Mouse (Mus musculus): ENCODE results near the gene Vps13a. TPM values are rescaled to one million over a fixed set of nuclear protein-coding genes. Genes with fewer than 3 reads are reported as not detected.
"Not testable (repeated sequence)": the region's sequence is repeated elsewhere in the genome, so short reads cannot be mapped to it uniquely, and the experiment has no call there.

Gene Vps13a
- total RNA-seq (2022), result 10 to 100 TPM; 30.8 to 42.7 (median 40.3) TPM

DNA sequence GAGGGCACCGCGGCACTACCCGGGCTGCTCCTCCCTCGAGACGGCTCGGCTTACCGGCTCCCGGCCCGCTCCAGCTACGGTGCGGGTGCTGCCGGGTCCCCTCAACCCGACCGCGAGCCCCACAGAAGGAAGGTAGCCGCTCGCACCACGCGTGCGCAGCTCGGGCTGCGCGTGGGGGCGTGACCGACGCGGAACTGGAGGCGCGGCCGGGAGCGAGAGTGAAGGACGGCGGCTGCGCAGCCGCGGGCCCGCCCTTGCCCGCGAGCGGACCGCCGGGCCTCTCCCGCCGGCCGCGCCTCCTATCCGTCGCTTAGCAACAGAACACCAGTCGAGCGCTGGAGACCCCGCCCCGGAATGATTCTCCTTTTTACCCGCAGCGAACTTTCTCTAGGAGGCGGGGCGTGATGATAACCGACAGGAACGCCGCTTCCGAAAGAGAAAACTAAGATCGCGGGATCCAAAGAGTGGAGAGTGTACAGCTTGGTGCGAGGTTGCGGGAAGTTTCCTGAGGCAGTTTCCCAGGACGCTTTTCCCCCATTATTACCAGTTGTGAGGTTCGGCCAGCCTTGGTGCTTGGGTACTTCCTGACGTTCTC lies at the start of gene Vps13a:
Gene Vps13a (minus strand): TSS at position 144 of the 595 bp plus-strand sequence.
- DNase-seq (ENCODE audit: low spot score), result peak; percentile 89

GRCm38 (mm10) chr19:16827657-16828056 lies 46.9 kb upstream of the Vps13a start:
- DNase-seq (ENCODE audit: low spot score), result no peak

GRCm38 (mm10) chr19:16825228-16825627 lies 44.5 kb upstream of the Vps13a start:
- DNase-seq (ENCODE audit: low spot score), result no peak

- no peak for DNase-seq (ENCODE audit: low spot score)
Observed at GRCm38 (mm10) chr19:16814848-16815247, 34.1 kb upstream of the Vps13a start.

- no peak for DNase-seq (ENCODE audit: low spot score)
Observed at GRCm38 (mm10) chr19:16813306-16813705, 32.6 kb upstream of the Vps13a start.

- DNase-seq (ENCODE audit: low spot score), result no peak
Observed at GRCm38 (mm10) chr19:16812072-16812608, 31.4 kb upstream of the Vps13a start.

DNA sequence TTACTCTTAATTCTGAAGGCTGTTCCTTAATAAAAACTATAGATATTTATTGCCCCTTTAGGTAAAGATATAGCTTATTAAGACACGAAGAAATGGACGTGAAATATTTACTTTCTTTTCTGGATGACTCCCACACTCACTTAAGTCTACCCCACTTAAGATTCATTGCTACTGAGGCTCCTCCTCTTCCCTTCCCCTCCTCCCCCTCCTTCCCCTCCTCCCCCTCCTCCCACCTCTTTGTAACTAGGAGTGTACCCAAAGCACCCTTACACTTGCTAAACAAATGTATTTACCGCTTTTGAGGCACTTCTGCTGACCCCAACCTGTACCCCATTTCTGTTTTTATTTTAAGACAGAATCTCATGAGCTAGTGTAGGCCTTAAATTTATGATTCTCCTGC lies 24.4 kb upstream of the Vps13a start:
- no peak for DNase-seq (ENCODE audit: low spot score)

- no peak for DNase-seq (ENCODE audit: low spot score)
Observed at GRCm38 (mm10) chr19:16804578-16804977, 23.8 kb upstream of the Vps13a start.

DNA sequence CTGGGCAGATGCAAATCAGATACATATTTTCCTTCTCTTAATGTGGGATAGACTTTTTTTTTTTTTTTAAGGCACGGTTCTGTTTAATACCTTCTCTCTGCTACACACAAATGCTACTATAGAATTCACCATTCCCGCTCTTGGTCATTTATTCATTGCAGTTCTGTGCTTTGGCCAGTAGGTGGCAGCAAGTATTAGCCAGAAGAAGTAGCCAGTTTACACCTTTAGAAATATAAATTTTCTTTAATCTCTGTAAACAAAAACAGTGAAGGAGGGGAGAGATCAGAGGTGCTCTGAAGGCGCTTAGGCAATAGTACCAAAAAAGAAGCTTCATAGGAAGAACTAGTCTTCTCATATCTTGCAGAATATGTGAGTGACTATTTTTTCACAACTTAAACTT lies 22.0 kb upstream of the Vps13a start:
- DNase-seq (ENCODE audit: low spot score), result peak; percentile 36

DNA sequence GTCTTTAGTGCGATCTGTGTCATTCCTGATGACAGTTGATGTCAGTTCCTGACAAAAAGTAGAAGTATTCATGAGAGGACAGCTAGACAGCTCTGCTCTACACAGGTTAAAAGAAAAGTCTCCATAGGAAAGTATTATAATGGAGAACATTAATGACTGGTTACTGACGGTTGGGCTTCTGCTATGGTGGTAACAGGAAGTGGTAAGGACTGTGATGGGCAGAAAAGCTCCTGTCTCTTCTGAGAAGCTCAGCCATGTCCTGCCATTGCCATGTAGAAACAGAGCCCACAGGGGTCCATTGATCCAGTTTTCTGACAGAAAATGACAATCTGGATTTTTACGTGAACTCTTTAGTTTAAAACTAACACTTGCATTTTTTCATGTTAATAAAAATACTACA lies 21.4 kb upstream of the Vps13a start:
- no peak for DNase-seq (ENCODE audit: low spot score)

DNA sequence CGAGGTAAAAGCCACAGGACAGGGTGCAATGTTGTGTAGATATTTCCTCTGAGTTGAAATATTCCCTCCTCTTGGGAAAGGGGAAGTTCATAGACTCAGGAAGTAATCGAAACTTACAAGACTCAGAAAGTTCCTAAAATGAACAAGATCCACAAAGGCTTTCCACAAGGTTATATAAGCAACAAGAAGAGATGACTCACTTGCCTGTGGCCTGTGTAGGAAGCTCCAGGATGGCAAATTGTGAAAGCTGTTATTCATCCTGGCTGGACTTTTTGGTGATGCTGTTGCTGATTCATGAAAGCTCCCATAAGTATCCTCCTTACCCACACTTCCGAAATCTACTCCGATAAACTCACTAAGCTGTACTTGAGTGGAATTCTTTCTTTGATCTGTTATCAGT lies 17.2 kb upstream of the Vps13a start:
- DNase-seq (ENCODE audit: low spot score), result no peak

- DNase-seq (ENCODE audit: low spot score), result not testable (repeated sequence)
Observed at GRCm38 (mm10) chr19:16794486-16794885, 13.8 kb upstream of the Vps13a start.

GRCm38 (mm10) chr19:16789930-16790329 lies 9.2 kb upstream of the Vps13a start:
- DNase-seq (ENCODE audit: low spot score), result no peak

- DNase-seq (ENCODE audit: low spot score), result peak; percentile 19
Observed at GRCm38 (mm10) chr19:16784879-16785278, 4.1 kb upstream of the Vps13a start.

DNA sequence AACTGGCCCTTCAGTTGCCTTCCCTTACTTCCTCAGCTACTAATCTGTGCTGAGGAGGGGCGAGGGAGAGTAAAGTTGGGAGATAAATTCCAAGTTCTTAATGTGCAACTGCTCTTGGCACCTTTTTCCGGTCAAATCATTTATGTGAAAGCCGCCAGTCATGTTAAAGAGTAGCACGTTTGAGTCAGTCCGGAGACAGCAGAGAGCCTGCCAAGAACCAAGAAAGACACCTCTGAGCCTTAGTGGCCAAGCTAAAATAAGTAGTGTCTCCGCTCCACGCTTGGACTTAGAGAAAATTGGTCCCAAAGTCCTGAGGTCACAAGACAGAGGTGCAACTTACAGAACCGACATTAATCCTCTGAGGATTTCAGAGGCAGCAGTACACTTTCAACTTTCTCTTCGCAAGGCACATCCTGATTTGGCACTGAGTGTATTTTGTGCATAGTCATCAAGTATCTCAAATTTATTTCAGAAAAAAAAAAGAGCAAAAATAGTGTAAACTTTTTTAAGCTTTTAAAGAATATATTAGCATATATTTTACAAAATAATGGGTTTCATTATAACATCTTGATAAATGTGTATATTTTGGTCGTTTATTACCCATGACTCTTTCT lies 780 bp upstream of the Vps13a start:
- no peak for DNase-seq (ENCODE audit: low spot score)

DNA sequence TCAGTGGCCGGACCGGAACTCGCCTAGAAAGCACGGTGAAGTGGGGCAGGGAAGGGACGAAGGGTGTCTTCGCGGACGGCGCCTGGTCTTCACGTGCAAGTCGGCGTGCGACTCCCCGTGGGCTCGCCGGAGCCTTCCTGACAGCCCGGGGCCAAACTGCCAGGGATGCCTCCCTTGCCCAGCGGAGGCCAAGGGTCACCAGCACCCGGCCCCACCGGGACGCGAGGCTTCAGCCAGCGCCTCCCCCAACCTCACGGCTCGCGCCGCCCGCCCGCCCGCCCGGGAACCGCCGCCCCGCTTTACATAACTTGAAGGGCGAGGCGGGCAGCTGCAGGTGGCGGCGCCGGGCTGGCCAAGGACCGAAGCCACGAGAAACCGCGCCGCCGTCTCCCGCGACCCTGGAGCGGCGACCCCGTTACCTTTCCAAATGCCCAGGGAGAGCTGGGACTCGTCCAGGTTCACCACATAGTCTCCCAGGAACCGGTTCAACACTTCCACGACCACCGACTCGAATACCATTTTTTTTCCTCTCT lies 416 bp downstream of the Vps13a start:
- peak; percentile 32 for DNase-seq (ENCODE audit: low spot score)

DNA sequence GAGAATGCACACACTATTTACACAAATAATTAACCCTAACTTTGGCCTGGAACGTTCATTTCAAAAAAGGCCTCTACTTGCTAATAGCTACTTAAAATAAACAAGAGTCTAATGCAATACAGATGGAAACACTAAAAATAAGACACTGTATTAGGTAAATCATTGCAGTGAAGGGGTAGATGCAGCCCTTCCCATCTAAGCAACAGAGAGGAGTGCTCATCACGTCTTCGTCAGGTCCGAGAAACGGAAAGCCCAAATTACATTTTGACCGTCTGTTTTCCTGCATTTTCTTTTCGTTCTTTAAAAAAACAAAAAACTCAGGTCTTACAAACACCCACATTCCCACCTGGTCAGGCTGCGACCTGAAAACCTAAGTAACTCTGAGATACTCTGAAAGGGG lies 947 bp downstream of the Vps13a start:
- no peak for DNase-seq (ENCODE audit: low spot score)

DNA sequence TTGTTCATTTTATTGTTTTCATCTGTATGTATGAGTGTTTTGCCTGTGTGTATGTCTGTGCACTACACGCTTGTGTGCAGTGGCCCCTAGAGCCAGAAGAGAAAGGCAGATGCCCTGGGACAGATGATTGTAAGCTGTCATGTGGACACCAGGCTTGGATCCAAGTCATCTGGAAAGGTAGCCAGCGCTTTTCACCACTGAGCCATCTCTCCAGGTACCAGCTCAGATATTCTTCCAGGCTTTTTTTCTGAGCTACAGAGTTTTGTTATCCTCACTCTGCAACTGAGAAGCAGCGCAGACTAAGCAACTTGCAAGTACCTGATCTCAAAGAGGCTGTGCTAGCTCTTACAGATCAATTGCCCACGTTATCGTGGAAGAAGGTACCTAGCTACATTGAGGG lies 1.5 kb downstream of the Vps13a start:
- peak; percentile 10 for DNase-seq (ENCODE audit: low spot score)

- DNase-seq (ENCODE audit: low spot score), result no peak
Observed at GRCm38 (mm10) chr19:16778578-16778977, 2.2 kb downstream of the Vps13a start.

GRCm38 (mm10) chr19:16777901-16778300 lies 2.8 kb downstream of the Vps13a start:
- DNase-seq (ENCODE audit: low spot score), result no peak

- not testable (repeated sequence) for DNase-seq (ENCODE audit: low spot score)
Observed at GRCm38 (mm10) chr19:16777391-16777790, 3.3 kb downstream of the Vps13a start.

DNA sequence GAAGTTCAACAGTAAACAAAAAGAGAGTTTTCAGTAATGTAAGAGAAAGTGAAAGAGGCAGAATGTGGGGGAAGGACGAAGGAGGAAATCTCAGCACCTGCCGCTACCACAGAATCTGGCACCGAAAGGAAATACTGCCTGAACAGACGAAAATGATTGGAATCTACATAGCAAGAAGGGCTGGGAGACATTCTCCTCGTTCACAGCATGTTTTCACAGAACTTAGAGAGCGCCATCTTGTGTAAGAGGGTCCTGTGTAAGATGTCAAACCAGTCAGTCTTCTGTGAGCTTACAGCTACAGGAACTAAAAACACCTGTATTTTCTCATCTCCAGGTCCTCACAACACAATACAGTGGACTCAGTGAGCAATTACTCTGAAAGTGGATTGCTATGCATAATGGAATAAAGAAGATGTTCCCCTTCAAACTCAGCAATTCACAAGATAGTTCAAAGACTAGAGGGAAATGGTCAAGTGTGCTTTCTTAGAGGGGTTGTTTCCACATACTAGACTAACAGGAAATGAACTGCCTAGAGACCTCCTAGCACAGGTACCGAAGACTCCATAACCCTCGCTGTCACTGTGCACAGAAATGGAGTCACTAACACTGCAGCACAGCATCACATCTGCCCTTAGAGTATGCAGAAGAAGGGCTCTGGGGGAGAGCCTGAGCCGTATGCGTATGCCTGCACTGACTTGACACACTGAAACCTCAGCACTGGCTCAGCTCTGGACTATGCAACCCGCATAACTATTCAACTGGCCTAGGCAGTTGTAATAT lies 7.3 kb downstream of the Vps13a start:
- no peak for DNase-seq (ENCODE audit: low spot score)
